Mouse (Mus musculus): ENCODE measurements around the gene Tmem176a. TPM values are rescaled to one million over a fixed set of nuclear protein-coding genes. Genes with fewer than 3 reads are reported as not detected.

Tmem176a gene
- polyA plus RNA-seq, 1 experiment from 2014 or later, result 174 TPM

DNA sequence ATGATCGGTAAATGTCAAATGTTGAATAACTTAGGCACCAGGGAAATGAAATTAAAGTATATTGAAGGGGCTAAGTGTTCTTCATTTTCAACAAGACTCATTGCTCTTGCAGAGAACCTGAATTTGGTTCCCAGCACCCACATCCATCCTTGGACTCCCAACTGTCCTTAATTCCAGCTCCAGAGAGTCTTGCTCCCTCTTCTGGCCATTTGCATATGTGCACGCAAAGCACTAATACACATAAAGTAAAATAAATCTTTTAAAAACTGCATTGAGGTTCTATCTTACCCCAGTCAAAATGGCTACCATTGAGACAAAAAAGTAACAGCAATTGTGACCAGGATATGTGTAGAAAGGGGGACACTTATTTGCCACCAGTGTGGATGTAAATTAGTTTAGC lies 13.4 kb downstream of the Tmem176a start:
- H3K36me3 ChIP-seq (replicated peaks; ENCODE audit: insufficient read depth, low read length), result no peaks in the 10 kb centered on the region
- H3K9me3 ChIP-seq (ENCODE audit: low read length), result no peaks in the 10 kb centered on the region
- H3K27me3 ChIP-seq (ENCODE audit: insufficient read depth, low read length), result no peaks in the 10 kb centered on the region
- H3K4me3 ChIP-seq (ENCODE audit: low read depth, low read length), result no peak overlapping the region
- TF ChIP-seq EP300 (IDR thresholded peaks at IDR 0.05; ENCODE audit: low read depth) (no peak), CTCF (IDR thresholded peaks at IDR 0.05; ENCODE audit: low read depth) (peak; percentile 34)
- WGBS (ENCODE audit: insufficient replicate concordance), result 87% methylated on average over 2 of the region's 2 CpGs
- no peak for DNase-seq
- no peak overlapping the region for H3K9ac ChIP-seq (replicated peaks)
- no peak overlapping the region for H3K27ac ChIP-seq (ENCODE audit: low read depth)
- no peak for ATAC-seq
- H3K4me1 ChIP-seq (ENCODE audit: insufficient read depth), result no peaks in the 10 kb centered on the region
- no peak overlapping the region for H3K4me2 ChIP-seq (ENCODE audit: low read depth, low read length)

GRCm38 (mm10) chr6:48857613-48858302 lies 17.0 kb downstream of the Tmem176a start:
- DNase-seq (no peak), ATAC-seq (no peak)
- H3K27me3 ChIP-seq (ENCODE audit: insufficient read depth, low read length), result no peaks in the 10 kb centered on the region
- no peak overlapping the region for H3K4me3 ChIP-seq (ENCODE audit: low read depth, low read length)
- no peak overlapping the region for H3K9ac ChIP-seq (replicated peaks)
- H3K27ac ChIP-seq (ENCODE audit: low read depth), result no peak overlapping the region
- 42% methylated on average over 8 of the region's 8 CpGs for WGBS (ENCODE audit: insufficient replicate concordance)
- no peak for TF ChIP-seq EP300 (IDR thresholded peaks at IDR 0.05; ENCODE audit: low read depth)
- peak; percentile 49 for TF ChIP-seq CTCF (IDR thresholded peaks at IDR 0.05; ENCODE audit: low read depth)
- H3K4me2 ChIP-seq (ENCODE audit: low read depth, low read length), result no peak overlapping the region
- no peaks in the 10 kb centered on the region for H3K9me3 ChIP-seq (ENCODE audit: low read length)
- H3K36me3 ChIP-seq (replicated peaks; ENCODE audit: insufficient read depth, low read length), result no peaks in the 10 kb centered on the region
- no peaks in the 10 kb centered on the region for H3K4me1 ChIP-seq (ENCODE audit: insufficient read depth)

DNA sequence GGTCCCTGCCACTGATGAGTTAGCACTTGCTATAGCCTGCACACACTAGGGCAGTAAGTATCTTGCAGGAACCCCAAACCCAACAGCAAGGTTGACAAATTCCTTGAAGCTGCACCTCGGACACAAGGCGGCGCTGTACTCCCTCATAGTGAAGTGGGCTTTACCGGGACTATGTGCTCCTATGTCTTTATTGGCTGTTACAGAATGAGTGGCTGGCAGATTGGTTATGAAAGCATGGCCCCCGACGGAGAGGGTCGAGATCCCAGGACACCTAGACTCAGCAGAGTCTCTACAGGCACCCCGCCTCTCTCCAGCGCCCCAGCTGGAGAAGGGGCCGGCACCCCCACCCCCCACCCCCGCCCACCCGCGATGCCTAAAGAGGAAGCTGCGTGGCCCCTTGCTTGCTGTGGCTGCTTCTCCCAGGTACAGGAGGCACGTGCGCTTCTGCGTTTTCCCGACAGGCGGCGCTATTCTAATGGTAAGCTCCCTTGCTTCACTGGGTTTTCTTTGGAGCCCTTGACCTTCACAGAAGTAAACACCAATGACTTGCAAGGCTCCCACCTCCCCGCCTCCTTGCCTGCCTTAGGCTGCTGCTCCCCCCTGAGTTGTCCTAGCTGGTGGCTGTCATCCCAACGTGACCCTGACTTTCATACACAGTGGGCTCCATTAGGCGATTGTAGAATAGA lies 19.6 kb downstream of the Tmem176a start:
- no peaks in the 10 kb centered on the region for H3K36me3 ChIP-seq (replicated peaks; ENCODE audit: insufficient read depth, low read length)
- ATAC-seq (peak; percentile 75), DNase-seq (peak; percentile 80)
- peak overlapping the region; percentile 37 for H3K4me3 ChIP-seq (ENCODE audit: low read depth, low read length)
- no peak overlapping the region for H3K9ac ChIP-seq (replicated peaks)
- no peaks in the 10 kb centered on the region for H3K27me3 ChIP-seq (ENCODE audit: insufficient read depth, low read length)
- no peaks in the 10 kb centered on the region for H3K9me3 ChIP-seq (ENCODE audit: low read length)
- H3K4me2 ChIP-seq (ENCODE audit: low read depth, low read length), result peak overlapping the region; percentile 67
- WGBS (ENCODE audit: insufficient replicate concordance), result 11% methylated on average over 21 of the region's 23 CpGs
- H3K4me1 ChIP-seq (ENCODE audit: insufficient read depth), result peaks cover 5% of the 10 kb centered on the region; the same call in 1 of the 2 replicates
- TF ChIP-seq CTCF (IDR thresholded peaks at IDR 0.05; ENCODE audit: low read depth) (peak; percentile 79), EP300 (IDR thresholded peaks at IDR 0.05; ENCODE audit: low read depth) (no peak)
- H3K27ac ChIP-seq (ENCODE audit: low read depth), result no peak overlapping the region

DNA sequence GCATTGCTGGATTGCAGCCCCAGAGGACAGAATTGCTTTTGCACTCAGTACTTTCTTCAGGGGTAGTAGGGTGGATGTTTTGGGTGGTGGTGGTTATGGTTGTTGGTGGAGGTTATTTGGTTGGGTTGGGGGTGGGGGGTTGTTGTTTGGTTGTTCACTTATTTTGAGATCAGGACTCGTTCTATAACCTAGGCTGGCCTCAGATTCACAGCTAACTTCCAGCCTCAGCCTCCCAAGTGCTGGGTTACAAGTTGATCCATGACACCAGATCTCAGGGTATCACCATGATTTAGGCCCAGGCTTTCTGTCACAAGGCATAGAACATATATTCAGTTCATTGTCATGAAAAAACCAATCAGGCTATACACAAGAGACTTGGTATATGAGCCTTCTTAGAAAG lies 20.1 kb downstream of the Tmem176a start:
- TF ChIP-seq EP300 (IDR thresholded peaks at IDR 0.05; ENCODE audit: low read depth), result no peak
- no peak for TF ChIP-seq CTCF (IDR thresholded peaks at IDR 0.05; ENCODE audit: low read depth)
- H3K4me1 ChIP-seq (ENCODE audit: insufficient read depth), result peaks cover 5% of the 10 kb centered on the region; the same call in 1 of the 2 replicates
- WGBS (ENCODE audit: insufficient replicate concordance), result 60% methylated on average over 1 of the region's 1 CpGs
- ATAC-seq (no peak), DNase-seq (no peak)
- no peak overlapping the region for H3K4me2 ChIP-seq (ENCODE audit: low read depth, low read length)
- H3K27ac ChIP-seq (ENCODE audit: low read depth), result no peak overlapping the region
- H3K36me3 ChIP-seq (replicated peaks; ENCODE audit: insufficient read depth, low read length), result no peaks in the 10 kb centered on the region
- H3K9ac ChIP-seq (replicated peaks), result no peak overlapping the region
- no peaks in the 10 kb centered on the region for H3K27me3 ChIP-seq (ENCODE audit: insufficient read depth, low read length)
- no peak overlapping the region for H3K4me3 ChIP-seq (ENCODE audit: low read depth, low read length)
- no peaks in the 10 kb centered on the region for H3K9me3 ChIP-seq (ENCODE audit: low read length)

DNA sequence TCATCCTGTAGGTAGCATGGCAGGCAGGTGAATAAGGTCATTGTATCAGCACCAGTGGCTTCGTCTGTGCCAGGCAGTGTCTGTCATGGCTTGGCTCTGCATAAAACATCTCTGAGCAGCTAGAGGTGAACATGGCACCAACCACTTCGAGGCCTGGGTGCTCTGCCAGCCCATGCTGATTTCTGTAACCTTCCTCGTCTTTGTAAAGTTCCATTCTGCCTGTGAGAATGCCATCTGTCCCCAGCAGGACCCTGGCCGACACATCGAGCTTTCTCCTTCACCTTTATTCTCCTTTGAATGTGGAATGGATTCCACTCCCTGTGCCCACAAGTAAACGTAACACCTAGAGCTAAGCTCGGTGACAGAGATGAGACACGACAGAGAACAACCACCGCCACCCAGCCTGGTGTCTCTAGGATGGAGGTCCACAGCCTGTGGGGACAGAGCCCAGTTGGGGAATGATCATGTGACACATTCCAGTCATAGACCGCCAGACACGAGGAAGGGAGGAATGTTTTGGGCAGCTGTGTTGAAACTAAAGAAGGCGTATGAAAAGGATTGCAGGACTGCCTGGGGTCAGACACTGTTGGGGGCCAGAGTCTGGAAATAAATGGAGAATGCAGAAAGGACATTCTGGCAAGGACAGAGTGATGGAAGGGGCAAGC lies 21.0 kb downstream of the Tmem176a start:
- H3K36me3 ChIP-seq (replicated peaks; ENCODE audit: insufficient read depth, low read length), result no peaks in the 10 kb centered on the region
- TF ChIP-seq EP300 (IDR thresholded peaks at IDR 0.05; ENCODE audit: low read depth) (no peak), CTCF (IDR thresholded peaks at IDR 0.05; ENCODE audit: low read depth) (no peak)
- H3K27ac ChIP-seq (ENCODE audit: low read depth), result no peak overlapping the region
- WGBS (ENCODE audit: insufficient replicate concordance), result 75% methylated on average over 12 of the region's 12 CpGs
- H3K9me3 ChIP-seq (ENCODE audit: low read length), result no peaks in the 10 kb centered on the region
- H3K4me1 ChIP-seq (ENCODE audit: insufficient read depth), result peaks cover 5% of the 10 kb centered on the region; the same call in 1 of the 2 replicates
- no peak overlapping the region for H3K9ac ChIP-seq (replicated peaks)
- no peak overlapping the region for H3K4me2 ChIP-seq (ENCODE audit: low read depth, low read length)
- ATAC-seq (no peak), DNase-seq (no peak)
- H3K27me3 ChIP-seq (ENCODE audit: insufficient read depth, low read length), result no peaks in the 10 kb centered on the region
- H3K4me3 ChIP-seq (ENCODE audit: low read depth, low read length), result no peak overlapping the region

DNA sequence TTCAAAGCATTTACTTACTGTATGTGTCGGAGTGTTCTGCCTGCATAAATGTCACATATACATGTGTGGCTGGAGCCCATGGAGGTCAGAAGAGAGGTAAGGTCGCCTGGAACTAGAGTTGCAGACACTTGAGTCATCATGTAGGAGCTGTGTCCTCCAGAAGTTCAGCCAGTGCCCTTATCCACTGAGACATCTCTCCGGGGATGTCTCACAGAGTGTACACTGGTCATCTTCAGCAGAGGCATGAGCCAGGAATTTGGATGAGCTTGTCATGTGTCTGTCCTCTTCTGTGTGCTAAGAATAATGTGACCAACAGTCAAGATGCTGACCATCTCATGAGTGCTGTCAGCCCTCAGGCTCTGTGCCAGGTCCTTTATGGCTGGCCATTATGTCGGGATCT lies 22.1 kb downstream of the Tmem176a start:
- Histone ChIP-seq H3K9ac (replicated peaks) (no peak overlapping the region), H3K9me3 (ENCODE audit: low read length) (no peaks in the 10 kb centered on the region), H3K36me3 (replicated peaks; ENCODE audit: insufficient read depth, low read length) (no peaks in the 10 kb centered on the region), H3K27me3 (ENCODE audit: insufficient read depth, low read length) (no peaks in the 10 kb centered on the region), H3K4me2 (ENCODE audit: low read depth, low read length) (no peak overlapping the region), H3K4me3 (ENCODE audit: low read depth, low read length) (no peak overlapping the region), H3K27ac (ENCODE audit: low read depth) (no peak overlapping the region), H3K4me1 (ENCODE audit: insufficient read depth) (peaks cover 5% of the 10 kb centered on the region; the same call in 1 of the 2 replicates)
- no peak for DNase-seq
- WGBS (ENCODE audit: insufficient replicate concordance), result 76% methylated on average over 4 of the region's 4 CpGs
- TF ChIP-seq EP300 (IDR thresholded peaks at IDR 0.05; ENCODE audit: low read depth) (no peak), CTCF (IDR thresholded peaks at IDR 0.05; ENCODE audit: low read depth) (no peak)
- ATAC-seq, result no peak

Data from liver, postnatal 0 days (tissue).